Comparison of ENCODE assay signal across 16 mouse cellular contexts in the genomic region with DNA sequence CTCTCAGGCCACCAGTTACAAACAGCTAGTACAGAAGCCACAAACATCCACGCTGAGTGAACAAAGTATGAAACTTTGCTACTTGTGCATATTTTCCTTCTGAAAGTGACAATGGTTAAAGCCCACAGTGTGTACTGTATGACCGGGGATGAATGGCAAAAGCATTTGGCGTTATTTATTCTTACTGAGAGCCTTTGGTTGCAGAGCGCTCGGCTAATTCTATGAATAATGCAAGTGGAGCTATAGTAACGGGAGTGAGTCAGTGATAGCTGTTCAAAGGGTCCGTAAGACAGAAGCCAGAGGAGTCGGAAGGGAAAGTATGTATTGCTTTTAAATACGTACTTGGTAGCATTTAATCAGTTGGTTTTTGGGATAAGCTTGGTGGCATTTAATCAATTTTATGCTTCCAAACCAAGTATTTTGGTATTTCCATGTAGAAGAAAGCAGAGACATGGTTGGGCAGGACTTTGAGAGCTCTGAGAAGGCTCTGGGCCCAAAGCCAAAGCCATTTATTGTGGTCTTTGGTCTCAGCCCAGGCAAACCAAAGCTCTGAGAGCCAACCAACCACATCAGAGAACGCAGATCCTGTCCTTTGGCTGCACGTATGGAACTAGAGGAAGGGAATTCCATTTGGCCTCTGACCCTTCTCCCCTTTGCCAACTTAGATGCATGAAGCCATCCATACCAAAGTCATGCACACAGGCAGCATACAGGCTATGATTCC. TPM values are rescaled to one million over a fixed set of nuclear protein-coding genes. Genes with fewer than 3 reads are reported as not detected.
DNase-seq lines count a peak whose midpoint lies in the region; ATAC-seq lines count a peak whose summit lies in the region.
"Had no signal": no experiment of that assay in that cellular context is flagged by ENCODE, and none has a peak within 500 bp of the region (broad histone marks: within the 10 kb centered on the region; RNA-seq: fewer than 3 reads in every experiment).

No protein-coding gene starts in this region.

- no peaks in the 10 kb centered on the region for H3K27me3 ChIP-seq in hindbrain, embryonic 14.5 days (ENCODE audit: control insufficient read depth, insufficient read depth, low read length)
- no peaks in the 10 kb centered on the region for H3K27me3 ChIP-seq in hindbrain, embryonic 13.5 days
- H3K27me3 ChIP-seq: lung, embryonic 15.5 days had no signal

- peak; percentile 50 for DNase-seq in hindbrain, embryonic 14.5 days (ENCODE audit: low spot score)
- DNase-seq in kidney, postnatal 25 days: peak; percentile 46 to 49
- no peak for DNase-seq in kidney, adult 11 months
- DNase-seq in right cerebral cortex, postnatal 4 days: peak; percentile 21
- no peak for DNase-seq in right cerebral cortex, postnatal 25 days
- DNase-seq in c-Kit-positive CD71-positive TER-119-positive erythroid progenitor cells, embryonic 14.5 days (ENCODE audit: low spot score): no peak
- DNase-seq: adrenal gland, adult 8-10 months; cerebellum, adult 2 months; gastrocnemius, postnatal 25 days; layer of hippocampus, adult 9-11 months; thymus, postnatal 4 days had no signal

- H3K4me2 ChIP-seq in hindbrain, embryonic 14.5 days (replicated peaks): no peak overlapping the region
- H3K4me2 ChIP-seq in hindbrain, embryonic 13.5 days: no peak overlapping the region
- H3K4me2 ChIP-seq: liver, embryonic 11.5 days; lung, embryonic 15.5 days had no signal

- peaks cover 64% of the 10 kb centered on the region for H3K36me3 ChIP-seq in hindbrain, embryonic 14.5 days (replicated peaks; ENCODE audit: control insufficient read depth, insufficient read depth)
- H3K36me3 ChIP-seq in hindbrain, embryonic 13.5 days: peaks cover 62% of the 10 kb centered on the region

- H3K9ac ChIP-seq in hindbrain, embryonic 14.5 days: no peak overlapping the region
- H3K9ac ChIP-seq in hindbrain, embryonic 13.5 days: no peak overlapping the region
- H3K9ac ChIP-seq: lung, embryonic 15.5 days had no signal

- no peaks in the 10 kb centered on the region for H3K9me3 ChIP-seq in hindbrain, embryonic 14.5 days (ENCODE audit: control insufficient read depth, low read length)
- no peaks in the 10 kb centered on the region for H3K9me3 ChIP-seq in hindbrain, embryonic 13.5 days
- H3K9me3 ChIP-seq: G1E; lung, embryonic 15.5 days had no signal

- H3K27ac ChIP-seq in hindbrain, embryonic 14.5 days: no peak overlapping the region
- H3K27ac ChIP-seq in hindbrain, embryonic 13.5 days: no peak overlapping the region
- H3K27ac ChIP-seq: lung, embryonic 15.5 days had no signal

- no peaks in the 10 kb centered on the region for H3K4me1 ChIP-seq in hindbrain, embryonic 14.5 days (replicated peaks; ENCODE audit: control insufficient read depth, insufficient read depth, low read length)
- 0 out of 2 replicates have a peak, but pooled peaks cover 4% of the 10 kb centered on the region for H3K4me1 ChIP-seq in hindbrain, embryonic 13.5 days (replicated peaks)

- H3K4me3 ChIP-seq in hindbrain, embryonic 14.5 days (replicated peaks; ENCODE audit: low read length): no peak overlapping the region
- H3K4me3 ChIP-seq in hindbrain, embryonic 13.5 days: no peak overlapping the region
- H3K4me3 ChIP-seq: lung, embryonic 15.5 days had no signal

- 76% methylated on average over 11 of the region's 11 CpGs for WGBS in hindbrain, embryonic 14.5 days
- WGBS in hindbrain, embryonic 13.5 days: 78% methylated on average over 11 of the region's 11 CpGs

- no peak; the same call in 1 of the 2 replicates for ATAC-seq in hindbrain, embryonic 14.5 days (ENCODE audit: low FRiP score)
- ATAC-seq in hindbrain, embryonic 13.5 days (ENCODE audit: low FRiP score): no peak
- ATAC-seq: intestine, embryonic 16.5 days had no signal

RNA-seq across cellular contexts. Expression of a gene that starts 26.3 kb away (rescaled TPM):
- 16.6 and 17.5 TPM in 2 replicates for polyA plus RNA-seq in hindbrain, embryonic 14.5 days (2014; fragmentation: Nextera tagmentation; extraction: Ambion mirVana)
- polyA plus RNA-seq in hindbrain, embryonic 13.5 days (2015; fragmentation: Nextera tagmentation; extraction: Ambion mirVana): 7.7 and 8.6 TPM in 2 replicates

RNA-seq across cellular contexts. Expression of a gene that starts 48.2 kb away (rescaled TPM):
- 10.4 and 10.9 TPM in 2 replicates for polyA plus RNA-seq in hindbrain, embryonic 14.5 days (2014; fragmentation: Nextera tagmentation; extraction: Ambion mirVana)
- polyA plus RNA-seq in hindbrain, embryonic 13.5 days (2015; fragmentation: Nextera tagmentation; extraction: Ambion mirVana): 13.6 and 15.6 TPM in 2 replicates

RNA-seq across cellular contexts. Expression of a gene that starts 52.7 kb away (rescaled TPM):
- polyA plus RNA-seq in hindbrain, embryonic 14.5 days (2014; fragmentation: Nextera tagmentation; extraction: Ambion mirVana): not detected in 2 replicates
- not detected in 2 replicates for polyA plus RNA-seq in hindbrain, embryonic 13.5 days (2015; fragmentation: Nextera tagmentation; extraction: Ambion mirVana)
- polyA plus RNA-seq: cerebellum, adult 2 months; G1E; intestine, embryonic 16.5 days; liver, embryonic 11.5 days; lung, embryonic 15.5 days had no signal

Comparison
In these comparisons a context has a peak if more than half of its experiments do, and no peak if none do; other contexts are left out.
1. DNase-seq: peak in hindbrain, embryonic 14.5 days (single experiment), kidney, postnatal 25 days (2 of 2) and right cerebral cortex, postnatal 4 days (single experiment); none in kidney, adult 11 months (single experiment), right cerebral cortex, postnatal 25 days (single experiment) and c-Kit-positive CD71-positive TER-119-positive erythroid progenitor cells, embryonic 14.5 days (single experiment).